Mouse (Mus musculus) liver, postnatal 0 days (tissue): ENCODE data around the gene Mettl6. TPM values are rescaled to one million over a fixed set of nuclear protein-coding genes. Genes with fewer than 3 reads are reported as not detected.

ENCODE experiments used
- ATAC-seq: fragments of 200-750 bp; cut with Nextera tagmentation; 2 replicates; pipeline ENCODE4 v1.8.0; 2017; ENCODE audit warnings: mild to moderate bottlenecking, moderate library complexity
- DNase-seq: peaks from one replicate; pipeline ENCODE4 v3.0.0-alpha.2; 2016
- H3K27ac ChIP-seq: fragments of 300-500 bp; sonication (generic); 2 replicates; pipeline ENCODE4 v1.5.1; 2014; ENCODE audit warnings: antibody characterized with exemption, moderate library complexity, mild to moderate bottlenecking, low read depth
- H3K27me3 ChIP-seq: fragments of 300-500 bp; sonication (generic); 2 replicates; pipeline ENCODE4 v1.6.1; 2014; ENCODE audit warnings: low read length, control low read depth, mixed read lengths; ENCODE audit not compliant: insufficient read depth
- H3K36me3 ChIP-seq: fragments of 300-500 bp; sonication (generic); replicated peaks from 2 replicates; pipeline ENCODE4 v1.6.1; 2014; ENCODE audit warnings: mild to moderate bottlenecking, control low read depth, low read length, moderate library complexity, mixed read lengths; ENCODE audit not compliant: insufficient read depth
- H3K4me1 ChIP-seq: fragments of 300-500 bp; sonication (generic); 2 replicates; pipeline ENCODE4 v1.6.1; 2014; ENCODE audit warnings: antibody characterized with exemption, mild to moderate bottlenecking, control low read depth; ENCODE audit not compliant: insufficient read depth
- H3K4me2 ChIP-seq: fragments of 300-500 bp; sonication (generic); 2 replicates; pipeline ENCODE4 v1.6.1; 2014; ENCODE audit warnings: low read depth, mild to moderate bottlenecking, low read length, moderate library complexity, mixed read lengths
- H3K4me3 ChIP-seq: fragments of 300-500 bp; sonication (generic); 2 replicates; pipeline ENCODE4 v1.5.1; 2014; ENCODE audit warnings: low read depth, low read length
- H3K9ac ChIP-seq: fragments of 300-500 bp; sonication (generic); replicated peaks from 2 replicates; pipeline ENCODE4 v1.6.1; 2014; ENCODE audit warnings: mild to moderate bottlenecking, moderate library complexity
- H3K9me3 ChIP-seq: fragments of 300-500 bp; sonication (generic); 2 replicates; pipeline ENCODE4 v1.6.1; 2016; ENCODE audit warnings: mild to moderate bottlenecking, control low read depth, low read length, mixed read lengths
- CTCF ChIP-seq: sonication (generic); IDR thresholded peaks from 2 replicates; pipeline ENCODE4 v1.5.1; 2016; ENCODE audit warnings: antibody characterized with exemption, low read depth
- EP300 ChIP-seq: IDR thresholded peaks from 2 replicates; pipeline ENCODE4 v1.6.1; 2016; ENCODE audit warnings: antibody characterized with exemption, low read depth, mild to moderate bottlenecking
- WGBS: fragments of 180-500 bp; shearing (Covaris S2); extraction: QIAGEN DNeasy Blood & Tissue Kit; methylation state at CpG from one replicate; pipeline ENCODE4 v1.1.7; 2014; ENCODE audit not compliant: insufficient replicate concordance; 5-methylcytosine and 5-hydroxymethylcytosine counted together
- polyA plus RNA-seq: library from polyadenylated mRNA; unstranded; fragments of >200 nt; fragmentation: Nextera tagmentation; extraction: Ambion mirVana; gene quantifications from 2 replicates; pipeline ENCODE4 v1.2.1, GENCODE M21; 2015

Mettl6 gene
- polyA plus RNA-seq, 1 experiment from 2014 or later: 26.1 TPM

DNA sequence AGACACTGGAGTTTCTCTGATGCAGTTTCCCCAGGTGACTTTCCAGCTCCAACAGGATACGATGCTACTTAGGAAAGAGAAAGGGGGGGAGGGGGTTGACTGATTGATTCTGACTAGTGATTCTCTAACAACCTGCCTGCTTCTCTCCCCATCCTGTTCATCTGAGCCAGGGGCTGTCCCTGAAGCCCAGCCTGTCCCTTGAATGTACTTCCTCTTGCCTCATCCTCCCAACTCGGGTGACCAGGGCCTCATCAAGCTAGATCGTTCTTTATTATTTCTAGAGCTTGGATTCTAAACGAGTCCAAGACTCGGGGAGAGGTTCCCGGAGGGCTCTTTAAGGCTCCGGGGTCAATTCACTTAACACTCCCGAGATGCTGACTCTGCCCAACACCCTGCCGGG lies 939 bp downstream of the Mettl6 start:
- Histone ChIP-seq H3K4me1 (peaks cover 28% of the 10 kb centered on the region), H3K27ac (peak overlapping the region; percentile 90), H3K9ac (peak overlapping the region; percentile 90), H3K36me3 (peaks cover 33% of the 10 kb centered on the region), H3K4me3 (peak overlapping the region; percentile 84), H3K27me3 (no peaks in the 10 kb centered on the region), H3K4me2 (peak overlapping the region; percentile 78), H3K9me3 (no peaks in the 10 kb centered on the region)
- DNase-seq (peak; percentile 24), ATAC-seq (no peak)
- 21% methylated on average over 9 of the region's 9 CpGs for WGBS
- TF ChIP-seq EP300 (no peak), CTCF (no peak)

DNA sequence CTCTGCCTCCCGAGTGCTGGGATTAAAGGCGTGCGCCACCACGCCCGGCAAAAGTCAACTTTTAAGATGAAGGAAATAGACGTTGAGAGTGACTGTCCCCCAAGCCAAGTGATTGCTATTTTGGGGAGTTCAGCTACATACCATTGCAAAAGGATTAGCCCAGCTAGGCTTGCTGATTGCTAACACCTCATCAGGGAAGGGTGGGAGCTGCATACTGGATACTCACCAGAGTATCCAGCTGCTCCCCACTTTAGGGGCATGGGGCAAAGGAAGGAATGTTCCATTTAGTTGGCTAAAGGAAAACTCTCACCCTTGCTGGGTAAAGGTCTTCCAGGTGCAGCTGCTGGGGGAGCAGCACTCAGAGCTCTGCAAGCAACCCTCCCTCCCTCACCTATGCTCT lies 6.8 kb downstream of the Mettl6 start:
- 90% methylated on average over 6 of the region's 6 CpGs for WGBS
- no peak for DNase-seq
- no peak overlapping the region for H3K4me2 ChIP-seq
- peaks cover 7% of the 10 kb centered on the region; the same call in 1 of the 2 replicates for H3K4me1 ChIP-seq
- H3K9me3 ChIP-seq: no peaks in the 10 kb centered on the region
- no peak overlapping the region for H3K9ac ChIP-seq
- no peak for ATAC-seq
- no peak for TF ChIP-seq EP300
- no peak for TF ChIP-seq CTCF
- H3K4me3 ChIP-seq: no peak overlapping the region
- no peaks in the 10 kb centered on the region for H3K27me3 ChIP-seq
- H3K36me3 ChIP-seq: peaks cover 75% of the 10 kb centered on the region
- no peak overlapping the region for H3K27ac ChIP-seq

GRCm38 (mm10) chr14:31486465-31486864 lies 8.4 kb downstream of the Mettl6 start:
- TF ChIP-seq CTCF: peak; percentile 29
- TF ChIP-seq EP300: no peak
- DNase-seq: no peak
- ATAC-seq: no peak
- Histone ChIP-seq H3K4me1 (no peaks in the 10 kb centered on the region), H3K36me3 (peaks cover 87% of the 10 kb centered on the region), H3K27ac (no peak overlapping the region), H3K4me3 (no peak overlapping the region), H3K9me3 (no peaks in the 10 kb centered on the region), H3K9ac (no peak overlapping the region), H3K27me3 (no peaks in the 10 kb centered on the region), H3K4me2 (no peak overlapping the region)
- WGBS: 79% methylated on average over 4 of the region's 4 CpGs

GRCm38 (mm10) chr14:31482417-31482816 lies 12.4 kb downstream of the Mettl6 start:
- 63% methylated on average over 5 of the region's 5 CpGs for WGBS
- no peak for DNase-seq
- no peak for TF ChIP-seq CTCF
- no peak for TF ChIP-seq EP300
- H3K27me3 ChIP-seq: no peaks in the 10 kb centered on the region
- peaks cover 86% of the 10 kb centered on the region for H3K36me3 ChIP-seq
- H3K9me3 ChIP-seq: no peaks in the 10 kb centered on the region
- no peaks in the 10 kb centered on the region for H3K4me1 ChIP-seq
- no peak overlapping the region for H3K4me3 ChIP-seq
- no peak overlapping the region for H3K9ac ChIP-seq
- H3K27ac ChIP-seq: no peak overlapping the region
- ATAC-seq: no peak
- H3K4me2 ChIP-seq: no peak overlapping the region

- Histone ChIP-seq H3K4me1 (no peaks in the 10 kb centered on the region), H3K4me3 (no peak overlapping the region), H3K36me3 (peaks cover 3% of the 10 kb centered on the region), H3K27ac (no peak overlapping the region), H3K27me3 (no peaks in the 10 kb centered on the region), H3K9ac (no peak overlapping the region), H3K9me3 (no peaks in the 10 kb centered on the region), H3K4me2 (no peak overlapping the region)
- TF ChIP-seq EP300 (no peak), CTCF (peak; percentile 35; the same call in 1 of the 2 replicates)
- no peak for ATAC-seq
- WGBS: 79% methylated on average over 2 of the region's 2 CpGs
- no peak for DNase-seq
Measured at GRCm38 (mm10) chr14:31473297-31473696, 21.5 kb downstream of the Mettl6 start.

GRCm38 (mm10) chr14:31472451-31473061 lies 22.3 kb downstream of the Mettl6 start:
- peak; percentile 55 for DNase-seq
- WGBS: 4% methylated on average over 5 of the region's 5 CpGs
- Histone ChIP-seq H3K4me3 (no peak overlapping the region), H3K9ac (no peak overlapping the region), H3K27me3 (no peaks in the 10 kb centered on the region), H3K27ac (no peak overlapping the region), H3K4me1 (no peaks in the 10 kb centered on the region), H3K9me3 (no peaks in the 10 kb centered on the region), H3K36me3 (no peaks in the 10 kb centered on the region), H3K4me2 (no peak overlapping the region)
- TF ChIP-seq CTCF: peak; percentile 78
- no peak for TF ChIP-seq EP300
- ATAC-seq: no peak
